ENCODE assay signal across 10 mouse cellular contexts in genomic region chr17:86266051-86266450, GRCm38 (mm10).
A peak's percentile ranks its signal among the peaks of the same experiment; 100 is the strongest.
DNase-seq lines count a peak whose midpoint lies in the region; ATAC-seq and TF ChIP-seq lines count a peak whose summit lies in the region.
"Had no signal": no experiment of that assay in that cellular context is flagged by ENCODE, and none has a peak within 500 bp of the region (broad histone marks: within the 10 kb centered on the region; RNA-seq: fewer than 3 reads in every experiment).

No protein-coding gene starts in this region.

- no peak overlapping the region for H3K27ac ChIP-seq in forebrain, embryonic 13.5 days
- no peak overlapping the region for H3K27ac ChIP-seq in forebrain, embryonic 12.5 days
- H3K27ac ChIP-seq: limb, embryonic 13.5 days had no signal

- H3K27me3 ChIP-seq in forebrain, embryonic 13.5 days: no peaks in the 10 kb centered on the region
- H3K27me3 ChIP-seq in forebrain, embryonic 12.5 days: no peaks in the 10 kb centered on the region
- H3K27me3 ChIP-seq: limb, embryonic 13.5 days had no signal

- peak; percentile 90 for DNase-seq in brain, embryonic 14.5 days (ENCODE audit: low read depth)
- DNase-seq in frontal cortex, postnatal 36 days (ENCODE audit: low spot score in 2 of 2): peak; percentile 56
- DNase-seq in left cerebral cortex, postnatal 36 days (ENCODE audit: low spot score in 2 of 2): peak; percentile 57 to 72
- no peak for DNase-seq in thymus, postnatal 10 days (ENCODE audit: low spot score in 2 of 2)
- no peak for DNase-seq in urinary bladder, postnatal 25 days (ENCODE audit: low spot score)
- no peak for DNase-seq in spleen, postnatal 10 days (ENCODE audit: low spot score in 2 of 2)
- DNase-seq: retina, postnatal 1 day had no signal

- TF ChIP-seq POLR2A in brain, embryonic 14.5 days (IDR thresholded peaks at IDR 0.05; ENCODE audit: borderline replicate concordance, extremely low read depth, insufficient read depth, insufficient read length, poor library complexity, severe bottlenecking): no peak

- no peak overlapping the region for H3K4me3 ChIP-seq in forebrain, embryonic 13.5 days
- H3K4me3 ChIP-seq in forebrain, embryonic 12.5 days (replicated peaks): no peak overlapping the region
- H3K4me3 ChIP-seq: limb, embryonic 13.5 days had no signal

- intact Hi-C loops in left cerebral cortex, postnatal 36 days (cut with DNase I): no loop called here

- no peak overlapping the region for H3K9ac ChIP-seq in forebrain, embryonic 13.5 days
- H3K9ac ChIP-seq in forebrain, embryonic 12.5 days: no peak overlapping the region
- H3K9ac ChIP-seq: limb, embryonic 13.5 days had no signal

- 60% methylated on average over 6 of the region's 6 CpGs for WGBS in forebrain, embryonic 13.5 days
- 88% methylated on average over 6 of the region's 6 CpGs for WGBS in forebrain, embryonic 12.5 days

- H3K9me3 ChIP-seq in forebrain, embryonic 13.5 days (replicated peaks): no peaks in the 10 kb centered on the region
- no peaks in the 10 kb centered on the region for H3K9me3 ChIP-seq in forebrain, embryonic 12.5 days
- H3K9me3 ChIP-seq: limb, embryonic 13.5 days had no signal

- H3K4me1 ChIP-seq in forebrain, embryonic 13.5 days: peaks cover 27% of the 10 kb centered on the region
- H3K4me1 ChIP-seq in forebrain, embryonic 12.5 days: 0 out of 2 replicates have a peak, but pooled peaks cover 6% of the 10 kb centered on the region

- peak; percentile 94 for ATAC-seq in forebrain, embryonic 13.5 days
- ATAC-seq in forebrain, embryonic 12.5 days (ENCODE audit: low FRiP score): no peak

- no peak for TF ChIP-seq CTCF in brain, embryonic 14.5 days (IDR thresholded peaks at IDR 0.05; ENCODE audit: borderline replicate concordance, extremely low read depth, insufficient read depth, insufficient read length)

- H3K36me3 ChIP-seq in forebrain, embryonic 13.5 days (ENCODE audit: poor library complexity, severe bottlenecking): no peaks in the 10 kb centered on the region
- H3K36me3 ChIP-seq in forebrain, embryonic 12.5 days (replicated peaks): no peaks in the 10 kb centered on the region
- H3K36me3 ChIP-seq: limb, embryonic 13.5 days had no signal

- no peak overlapping the region for H3K4me2 ChIP-seq in forebrain, embryonic 13.5 days
- no peak overlapping the region for H3K4me2 ChIP-seq in forebrain, embryonic 12.5 days
- H3K4me2 ChIP-seq: limb, embryonic 13.5 days had no signal

Comparison
In these comparisons a context has a peak if more than half of its experiments do, and no peak if none do; other contexts are left out.
1. DNase-seq: peak in brain, embryonic 14.5 days (single experiment), frontal cortex, postnatal 36 days (2 of 2) and left cerebral cortex, postnatal 36 days (2 of 2); none in thymus, postnatal 10 days (0 of 2), urinary bladder, postnatal 25 days (single experiment) and spleen, postnatal 10 days (0 of 2).